Mouse (Mus musculus) heart, postnatal 10 days (tissue): Measurements from ENCODE around the gene Eno2. TPM values are rescaled to one million over a fixed set of nuclear protein-coding genes. Genes with fewer than 3 reads are reported as not detected.
A peak's percentile ranks its signal among the peaks of the same experiment; 100 is the strongest.
"Not testable (repeated sequence)": the region's sequence is repeated elsewhere in the genome, so short reads cannot be mapped to it uniquely, and the experiment has no call there.

Experiments used
- DNase-seq, 2 experiments: peaks; one replicate each; pipeline ENCODE4 v3.0.0; 2021
- intact Hi-C: fragments of 180-260 bp; cut with DNase I; formaldehyde crosslinking; loops from one replicate; pipeline ENCODE4 v1.15.1; 2025
- total RNA-seq, 2 experiments: library from RNA; stranded (reverse); gene quantifications; 2 replicates each; pipeline ENCODE4 v1.2.3; 2021

The Eno2 gene
- total RNA-seq, 2 experiments from 2014 or later, result 3.4 to 3.7 TPM

GRCm38 (mm10) chr6:124807366-124807765 lies 37.9 kb upstream of the Eno2 start:
- DNase-seq, result no peak
- intact Hi-C loops, result loop anchor here (5.0 kb wide), 1 partner anchor 50 kb away; the partner anchor contains the start of genes Atn1 and Gm45234

- no peak for DNase-seq
- intact Hi-C loops, result loop anchor here (5.0 kb wide), 1 partner anchor 49 kb away; the partner anchor contains the start of genes Atn1 and Gm45234
Observed at GRCm38 (mm10) chr6:124806446-124807140, 37.1 kb upstream of the Eno2 start.

- peak; percentile 93 to 97 for DNase-seq
- intact Hi-C loops, result loop anchor here (5.0 kb wide), 1 partner anchor 48 kb away; the partner anchor contains the start of genes Atn1 and Gm45234
Observed at GRCm38 (mm10) chr6:124805341-124806321, 36.2 kb upstream of the Eno2 start.

- intact Hi-C loops, result no loop called here
- no peak for DNase-seq
Observed at GRCm38 (mm10) chr6:124804341-124804740, 34.9 kb upstream of the Eno2 start.

GRCm38 (mm10) chr6:124803691-124804090 lies 34.2 kb upstream of the Eno2 start:
- DNase-seq, intact Hi-C loops: not testable (repeated sequence)

GRCm38 (mm10) chr6:124803061-124803460 lies 33.6 kb upstream of the Eno2 start:
- DNase-seq, result no peak
- intact Hi-C loops, result no loop called here

- DNase-seq, result not testable (repeated sequence)
Observed at GRCm38 (mm10) chr6:124802400-124802799, 32.9 kb upstream of the Eno2 start.

GRCm38 (mm10) chr6:124796200-124796599 lies 26.7 kb upstream of the Eno2 start:
- intact Hi-C loops, result no loop called here

More at GRCm38 (mm10) chr6:124802400-124802799, 32.9 kb upstream of the Eno2 start:
- intact Hi-C loops, result not testable (repeated sequence)

GRCm38 (mm10) chr6:124795781-124796180 lies 26.3 kb upstream of the Eno2 start:
- intact Hi-C loops, result no loop called here
- no peak for DNase-seq

More at GRCm38 (mm10) chr6:124796200-124796599, 26.7 kb upstream of the Eno2 start:
- no peak for DNase-seq

GRCm38 (mm10) chr6:124791911-124792310 lies 22.4 kb upstream of the Eno2 start:
- intact Hi-C loops, result no loop called here
- no peak for DNase-seq

- no peak for DNase-seq
- intact Hi-C loops, result no loop called here
Observed at GRCm38 (mm10) chr6:124790121-124790520, 20.6 kb upstream of the Eno2 start.

- intact Hi-C loops, result no loop called here
- DNase-seq, result no peak
Observed at GRCm38 (mm10) chr6:124789519-124789918, 20.0 kb upstream of the Eno2 start.

- intact Hi-C loops, result no loop called here
- DNase-seq, result no peak
Observed at GRCm38 (mm10) chr6:124787722-124788121, 18.2 kb upstream of the Eno2 start.

GRCm38 (mm10) chr6:124786756-124787420 lies 17.4 kb upstream of the Eno2 start:
- intact Hi-C loops, result no loop called here
- DNase-seq, result no peak

GRCm38 (mm10) chr6:124782436-124782835 lies 13.0 kb upstream of the Eno2 start:
- intact Hi-C loops, result no loop called here
- DNase-seq, result peak; percentile 34 to 56

GRCm38 (mm10) chr6:124780917-124781316 lies 11.4 kb upstream of the Eno2 start:
- DNase-seq, result no peak
- intact Hi-C loops, result no loop called here

- intact Hi-C loops, result no loop called here
- DNase-seq, result no peak
Observed at GRCm38 (mm10) chr6:124779984-124780416, 10.5 kb upstream of the Eno2 start.

- peak; percentile 59 to 68 for DNase-seq
- intact Hi-C loops, result no loop called here
Observed at GRCm38 (mm10) chr6:124779222-124779983, 9.9 kb upstream of the Eno2 start, which contains the start of gene Lrrc23. Gene Lrrc23 (minus strand): TSS chr6:124779727.

- intact Hi-C loops, result no loop called here
- DNase-seq, result no peak
Observed at GRCm38 (mm10) chr6:124770511-124770910, 1.0 kb upstream of the Eno2 start.

- no peak for DNase-seq
- intact Hi-C loops, result no loop called here
Observed at GRCm38 (mm10) chr6:124770013-124770412, 540 bp upstream of the Eno2 start.
